Mouse (Mus musculus) limb, embryonic 11.5 days (tissue): Measurements from ENCODE around the gene Krt27. TPM values are rescaled to one million over a fixed set of nuclear protein-coding genes. Genes with fewer than 3 reads are reported as not detected.

Experiments
- ATAC-seq: fragments of 200-750 bp; cut with Nextera tagmentation; 2 replicates; pipeline ENCODE4 v1.8.0; 2017; ENCODE audit warnings: low read depth; ENCODE audit not compliant: insufficient number of reproducible peaks, low FRiP score, low TSS enrichment
- DNase-seq: peaks from one replicate; pipeline ENCODE4 v3.0.0-alpha.2; 2015; ENCODE audit warnings: low spot score
- H3K27ac ChIP-seq: fragments of 300-500 bp; sonication (generic); replicated peaks from 2 replicates; pipeline ENCODE4 v1.5.1; 2014; ENCODE audit warnings: low read depth, mild to moderate bottlenecking, low read length
- H3K27me3 ChIP-seq: fragments of 300-500 bp; sonication (generic); 2 replicates; pipeline ENCODE4 v1.6.1; 2014; ENCODE audit warnings: mild to moderate bottlenecking, low read length, mixed read lengths; ENCODE audit not compliant: control insufficient read depth, insufficient read depth
- H3K36me3 ChIP-seq: fragments of 300-500 bp; sonication (generic); 2 replicates; pipeline ENCODE4 v1.6.1; 2014; ENCODE audit warnings: mild to moderate bottlenecking, low read length, moderate library complexity, mixed read lengths; ENCODE audit not compliant: control insufficient read depth, insufficient read depth
- H3K4me1 ChIP-seq: fragments of 300-500 bp; sonication (generic); 2 replicates; pipeline ENCODE4 v1.6.1; 2014; ENCODE audit warnings: low read length, mixed read lengths; ENCODE audit not compliant: control insufficient read depth, insufficient read depth
- H3K4me2 ChIP-seq: fragments of 300-500 bp; sonication (generic); 2 replicates; pipeline ENCODE4 v1.6.1; 2014; ENCODE audit warnings: low read depth, mild to moderate bottlenecking, moderate library complexity; ENCODE audit not compliant: severe bottlenecking
- H3K4me3 ChIP-seq: fragments of 300-500 bp; sonication (generic); 2 replicates; pipeline ENCODE4 v1.5.1; 2014; ENCODE audit warnings: low read depth, low read length
- H3K9ac ChIP-seq: fragments of 300-500 bp; sonication (generic); 2 replicates; pipeline ENCODE4 v1.6.1; 2014; ENCODE audit warnings: mild to moderate bottlenecking, low read length
- H3K9me3 ChIP-seq: fragments of 300-500 bp; sonication (generic); 2 replicates; pipeline ENCODE4 v1.6.1; 2016; ENCODE audit warnings: low read length; ENCODE audit not compliant: control insufficient read depth
- WGBS: fragments of 180-500 bp; shearing (Covaris S2); extraction: QIAGEN DNeasy Blood & Tissue Kit; methylation state at CpG from one replicate; pipeline ENCODE4 v1.1.7; 2014; 5-methylcytosine and 5-hydroxymethylcytosine counted together
- polyA plus RNA-seq: library from polyadenylated mRNA; unstranded; fragments of >200 nt; fragmentation: Nextera tagmentation; extraction: Ambion mirVana; gene quantifications from 2 replicates; pipeline ENCODE4 v1.2.1, GENCODE M21; 2014

Krt27 gene
- polyA plus RNA-seq, 1 experiment from 2014 or later = not detected

DNA sequence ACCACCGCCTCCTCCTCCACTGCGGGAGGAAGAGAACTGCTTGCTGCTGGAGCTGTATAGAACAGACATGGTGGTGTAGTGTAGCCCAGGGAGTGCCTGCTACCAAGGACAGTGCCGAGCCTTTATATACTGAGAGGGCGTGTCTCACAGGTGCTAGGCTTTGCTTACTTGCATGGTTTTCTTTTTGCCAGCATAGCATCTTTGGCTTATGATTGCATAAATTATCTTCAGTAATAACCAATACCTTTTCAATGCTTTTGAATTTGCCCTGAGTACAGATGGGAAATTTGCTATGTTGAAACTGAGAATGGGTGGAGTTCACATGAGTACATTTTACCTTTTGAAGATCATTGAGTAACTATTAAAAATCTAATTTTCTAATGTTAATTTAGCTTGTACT, 38.4 kb upstream of the Krt27 start, which contains the start of gene Krt10:
TSS of gene Krt10 (minus strand) at position 101 of the 400 bp plus-strand sequence.
- no peaks in the 10 kb centered on the region for H3K27me3 ChIP-seq
- no peak within 1 kb of the TSS for H3K27ac ChIP-seq
- no peak within 1 kb of the TSS for H3K9ac ChIP-seq
- H3K4me2 ChIP-seq = no peak within 1 kb of the TSS; the same call in 1 of the 2 replicates
- ATAC-seq (no peak), DNase-seq (no peak)
- H3K36me3 ChIP-seq = no peaks in the 10 kb centered on the region
- no peak within 1 kb of the TSS for H3K4me3 ChIP-seq
- H3K9me3 ChIP-seq = no peaks in the 10 kb centered on the region
- WGBS = 82% methylated on average over 4 of the region's 4 CpGs
- H3K4me1 ChIP-seq = no peaks in the 10 kb centered on the region

DNA sequence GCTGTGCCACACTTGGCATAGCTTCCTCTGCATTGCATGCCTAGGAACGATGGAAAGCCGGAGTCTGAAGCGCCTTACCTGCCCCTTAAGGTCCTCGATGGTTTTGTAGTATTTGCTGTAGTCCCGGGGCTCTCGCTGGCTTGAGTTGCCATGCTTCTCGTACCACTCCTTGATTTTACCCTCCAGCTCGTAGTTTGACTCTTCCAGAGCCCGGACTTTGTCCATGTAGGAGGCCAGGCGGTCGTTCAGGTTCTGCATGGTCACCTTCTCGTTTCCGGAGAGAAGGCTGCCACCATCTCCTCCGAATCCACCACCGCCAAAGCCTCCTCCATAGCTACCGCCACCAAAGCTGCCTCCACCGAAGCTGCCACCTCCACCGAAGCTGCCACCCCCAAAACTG, 37.8 kb upstream of the Krt27 start:
- Histone ChIP-seq H3K4me3 (no peak overlapping the region), H3K9ac (no peak overlapping the region), H3K27ac (no peak overlapping the region), H3K4me1 (no peaks in the 10 kb centered on the region), H3K36me3 (no peaks in the 10 kb centered on the region), H3K27me3 (no peaks in the 10 kb centered on the region), H3K4me2 (no peak overlapping the region), H3K9me3 (no peaks in the 10 kb centered on the region)
- 90% methylated on average over 18 of the region's 18 CpGs for WGBS
- ATAC-seq (no peak), DNase-seq (no peak)

DNA sequence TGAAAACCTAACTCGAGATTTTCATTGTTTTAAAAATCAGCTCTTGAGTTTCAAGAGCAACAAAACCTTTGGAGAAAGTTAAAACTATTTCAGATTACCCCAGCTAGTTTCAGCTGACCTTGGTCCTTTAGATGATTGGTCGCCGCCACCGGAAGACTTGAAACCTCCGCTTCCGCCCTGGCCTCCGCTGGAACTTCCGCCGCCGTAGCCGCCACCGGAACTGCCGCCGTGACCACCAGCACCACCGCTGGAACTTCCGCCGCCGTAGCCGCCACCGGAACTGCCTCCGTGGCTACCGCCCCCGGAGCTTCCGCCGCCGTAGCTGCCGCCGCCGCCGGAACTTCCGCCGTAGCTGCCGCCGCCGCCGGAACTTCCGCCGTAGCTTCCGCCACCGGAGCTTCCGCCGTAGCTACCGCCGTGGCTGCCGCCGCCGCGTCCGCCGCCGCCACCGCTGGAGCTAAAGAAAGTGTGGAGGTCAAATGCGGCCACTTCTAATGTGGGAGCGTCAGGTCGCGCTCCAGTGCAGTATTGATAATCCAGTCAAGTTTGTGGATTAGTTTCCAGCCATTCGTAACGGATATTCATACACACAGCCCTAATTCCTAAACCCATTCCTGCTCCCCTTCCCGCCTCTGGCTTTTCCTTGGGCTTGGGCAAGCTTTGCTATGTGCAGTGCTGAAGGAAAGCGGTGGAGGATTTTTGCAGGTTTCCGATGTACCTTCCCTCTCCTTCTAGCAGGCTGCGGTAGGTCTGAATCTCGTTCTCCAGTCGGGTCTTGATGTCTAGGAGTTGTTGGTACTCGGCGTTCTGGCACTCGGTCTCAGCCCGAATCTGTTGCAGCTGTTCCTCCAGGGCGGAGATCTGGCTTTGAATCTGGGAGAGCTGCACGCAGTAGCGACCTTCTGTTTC, 35.2 kb upstream of the Krt27 start:
- H3K27me3 ChIP-seq = no peaks in the 10 kb centered on the region
- DNase-seq (peak; percentile 92), ATAC-seq (peak; percentile 72)
- H3K4me1 ChIP-seq = no peaks in the 10 kb centered on the region
- no peaks in the 10 kb centered on the region for H3K36me3 ChIP-seq
- H3K27ac ChIP-seq = peak overlapping the region; percentile 96
- H3K9me3 ChIP-seq = no peaks in the 10 kb centered on the region
- 2% methylated on average over 71 of the region's 71 CpGs for WGBS
- H3K4me3 ChIP-seq = peak overlapping the region; percentile 49
- H3K4me2 ChIP-seq = peak overlapping the region; percentile 75
- H3K9ac ChIP-seq = peak overlapping the region; percentile 78

DNA sequence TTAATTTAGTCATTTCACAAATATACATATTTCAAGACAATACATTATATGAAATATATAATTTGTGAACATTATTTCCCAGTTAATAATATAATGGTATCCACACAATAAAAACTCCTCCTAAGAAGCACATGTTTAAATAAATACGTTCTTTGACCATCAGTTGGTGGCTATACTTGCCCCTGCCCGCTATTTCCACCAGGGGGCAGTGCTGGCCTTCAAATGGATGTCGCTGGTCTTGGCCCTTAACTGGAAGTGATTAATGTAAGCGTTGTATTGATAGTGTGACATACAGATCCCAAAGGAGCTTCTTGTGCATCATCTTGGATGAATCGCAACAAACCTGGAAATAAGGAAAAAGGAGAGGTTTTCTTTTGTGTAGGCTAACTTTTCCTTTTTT, 28.7 kb upstream of the Krt27 start:
- WGBS = 24% methylated on average over 5 of the region's 5 CpGs
- no peak for ATAC-seq

DNA sequence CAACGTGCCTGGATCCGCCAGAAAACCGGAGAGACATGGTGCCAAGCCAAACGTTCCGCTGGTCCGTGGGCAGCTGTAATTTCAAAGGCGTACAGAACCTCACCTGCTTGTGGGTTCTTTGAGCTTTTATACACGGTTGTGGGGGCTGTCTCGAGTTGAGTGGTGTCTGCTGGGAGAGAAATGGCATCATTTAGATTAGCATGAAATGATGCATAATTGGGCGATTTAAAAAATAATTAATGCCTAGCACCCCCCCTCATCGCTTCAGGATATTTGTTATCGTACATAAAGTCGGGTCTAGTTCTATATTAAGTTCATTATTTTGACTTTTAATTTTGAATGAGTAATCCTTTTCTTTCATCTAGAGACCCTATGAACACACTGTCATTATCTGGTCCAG, 23.9 kb upstream of the Krt27 start, which contains the start of gene Krt28:
TSS of gene Krt28 (minus strand) at position 101 of the 400 bp plus-strand sequence.
- no peak within 1 kb of the TSS for H3K4me2 ChIP-seq
- H3K4me1 ChIP-seq = no peaks in the 10 kb centered on the region
- no peak for DNase-seq
- 84% methylated on average over 13 of the region's 13 CpGs for WGBS
- H3K4me3 ChIP-seq = no peak within 1 kb of the TSS
- H3K9ac ChIP-seq = no peak within 1 kb of the TSS
- ATAC-seq = no peak
- H3K27ac ChIP-seq = no peak within 1 kb of the TSS
- H3K9me3 ChIP-seq = no peaks in the 10 kb centered on the region
- H3K36me3 ChIP-seq = no peaks in the 10 kb centered on the region
- no peaks in the 10 kb centered on the region for H3K27me3 ChIP-seq

More for the DNA sequence above, 28.7 kb upstream of the Krt27 start:
- Histone ChIP-seq H3K27ac (no peak overlapping the region), H3K4me3 (no peak overlapping the region), H3K4me2 (no peak overlapping the region), H3K27me3 (no peaks in the 10 kb centered on the region), H3K4me1 (no peaks in the 10 kb centered on the region), H3K9ac (no peak overlapping the region), H3K9me3 (no peaks in the 10 kb centered on the region), H3K36me3 (no peaks in the 10 kb centered on the region)
- DNase-seq = peak; percentile 82

DNA sequence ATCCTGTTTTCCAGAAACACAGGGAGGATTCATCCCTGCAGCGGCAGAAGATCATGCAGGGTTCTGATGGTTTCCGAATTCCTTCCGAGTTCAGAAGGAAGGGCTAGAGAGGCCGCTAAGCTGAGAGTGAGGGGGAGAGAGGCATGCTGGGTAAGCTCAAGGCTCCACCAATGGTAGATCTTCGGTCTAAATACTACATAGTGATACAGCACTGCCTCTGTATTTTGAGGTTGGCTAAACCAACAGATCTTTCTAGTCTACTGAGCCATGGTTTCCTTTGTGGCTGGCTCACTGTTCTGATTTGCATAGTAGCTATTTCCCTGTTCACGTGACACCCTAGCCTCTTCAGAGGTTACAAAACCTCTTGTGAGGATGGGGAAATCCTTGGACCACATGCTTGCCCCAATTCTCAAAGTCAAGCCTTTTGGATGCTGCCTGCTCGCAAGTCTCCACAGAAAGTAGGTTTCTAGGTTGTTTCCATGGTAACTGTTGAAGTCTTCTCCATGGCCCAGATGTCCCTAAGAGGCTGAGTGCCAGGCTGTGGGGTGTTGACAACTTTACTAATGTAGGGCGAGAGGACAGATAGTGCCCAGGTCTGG, 19.0 kb upstream of the Krt27 start:
- Histone ChIP-seq H3K4me1 (no peaks in the 10 kb centered on the region), H3K27ac (no peak overlapping the region), H3K4me3 (no peak overlapping the region), H3K9ac (no peak overlapping the region), H3K4me2 (no peak overlapping the region), H3K9me3 (no peaks in the 10 kb centered on the region), H3K36me3 (no peaks in the 10 kb centered on the region), H3K27me3 (no peaks in the 10 kb centered on the region)
- DNase-seq = no peak
- ATAC-seq = no peak
- WGBS = 90% methylated on average over 8 of the region's 8 CpGs

DNA sequence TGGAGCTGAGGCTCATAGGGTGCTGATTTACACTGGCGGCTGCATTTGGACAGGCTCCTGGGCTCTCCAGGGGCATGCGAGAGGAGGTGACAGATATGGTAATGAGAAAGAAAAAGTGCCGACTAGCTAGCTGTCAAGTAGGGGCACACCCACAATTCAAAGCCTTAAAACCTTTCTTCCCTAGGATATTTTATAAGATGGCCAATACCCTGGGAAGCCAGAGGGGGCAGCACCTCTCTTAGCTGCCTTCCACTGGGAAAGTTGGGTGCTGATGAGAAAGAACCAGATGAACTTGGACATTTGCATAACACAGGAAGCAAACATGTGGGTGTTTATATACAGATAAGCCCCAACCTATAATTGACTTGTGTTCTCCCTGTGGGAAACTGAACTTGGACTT, 18.3 kb upstream of the Krt27 start:
- H3K27ac ChIP-seq = no peak overlapping the region
- H3K4me3 ChIP-seq = no peak overlapping the region
- WGBS = 10% methylated on average over 3 of the region's 3 CpGs
- no peak overlapping the region for H3K9ac ChIP-seq
- no peak overlapping the region for H3K4me2 ChIP-seq
- no peaks in the 10 kb centered on the region for H3K9me3 ChIP-seq
- DNase-seq = peak; percentile 37
- no peaks in the 10 kb centered on the region for H3K36me3 ChIP-seq
- ATAC-seq = no peak
- no peaks in the 10 kb centered on the region for H3K27me3 ChIP-seq
- no peaks in the 10 kb centered on the region for H3K4me1 ChIP-seq

DNA sequence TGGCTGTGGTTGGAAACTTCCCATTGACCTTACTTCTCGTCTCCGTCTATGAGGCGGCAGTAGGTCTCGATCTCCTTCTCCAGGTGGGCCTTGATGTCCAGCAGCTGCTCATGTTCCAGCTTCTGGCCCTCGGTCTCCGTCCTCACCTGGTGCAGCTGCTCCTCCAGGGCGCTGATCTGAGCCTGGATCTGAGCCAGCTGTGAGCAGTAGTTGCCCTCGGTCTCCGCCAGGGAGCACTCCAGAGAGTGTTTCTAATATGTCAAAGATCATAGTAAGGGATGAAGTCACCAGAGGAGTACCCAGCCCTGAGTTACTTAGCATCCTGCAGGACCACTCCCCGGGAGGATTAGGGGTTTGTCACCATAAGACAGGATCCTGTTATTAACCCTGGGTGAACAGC, 15.9 kb upstream of the Krt27 start:
- no peak overlapping the region for H3K9ac ChIP-seq
- WGBS = 46% methylated on average over 10 of the region's 10 CpGs
- no peak overlapping the region for H3K4me2 ChIP-seq
- no peaks in the 10 kb centered on the region for H3K4me1 ChIP-seq
- no peaks in the 10 kb centered on the region for H3K36me3 ChIP-seq
- H3K27ac ChIP-seq = no peak overlapping the region
- no peaks in the 10 kb centered on the region for H3K27me3 ChIP-seq
- no peak overlapping the region for H3K4me3 ChIP-seq
- DNase-seq (no peak), ATAC-seq (no peak)
- H3K9me3 ChIP-seq = no peaks in the 10 kb centered on the region
